Mouse (Mus musculus): ENCODE measurements around the gene Sde2. TPM values are rescaled to one million over a fixed set of nuclear protein-coding genes. Genes with fewer than 3 reads are reported as not detected.

Gene Sde2
- 18.4 and 19.4 TPM in 2 replicates for polyA plus RNA-seq (2012; rRNA removed)

DNA sequence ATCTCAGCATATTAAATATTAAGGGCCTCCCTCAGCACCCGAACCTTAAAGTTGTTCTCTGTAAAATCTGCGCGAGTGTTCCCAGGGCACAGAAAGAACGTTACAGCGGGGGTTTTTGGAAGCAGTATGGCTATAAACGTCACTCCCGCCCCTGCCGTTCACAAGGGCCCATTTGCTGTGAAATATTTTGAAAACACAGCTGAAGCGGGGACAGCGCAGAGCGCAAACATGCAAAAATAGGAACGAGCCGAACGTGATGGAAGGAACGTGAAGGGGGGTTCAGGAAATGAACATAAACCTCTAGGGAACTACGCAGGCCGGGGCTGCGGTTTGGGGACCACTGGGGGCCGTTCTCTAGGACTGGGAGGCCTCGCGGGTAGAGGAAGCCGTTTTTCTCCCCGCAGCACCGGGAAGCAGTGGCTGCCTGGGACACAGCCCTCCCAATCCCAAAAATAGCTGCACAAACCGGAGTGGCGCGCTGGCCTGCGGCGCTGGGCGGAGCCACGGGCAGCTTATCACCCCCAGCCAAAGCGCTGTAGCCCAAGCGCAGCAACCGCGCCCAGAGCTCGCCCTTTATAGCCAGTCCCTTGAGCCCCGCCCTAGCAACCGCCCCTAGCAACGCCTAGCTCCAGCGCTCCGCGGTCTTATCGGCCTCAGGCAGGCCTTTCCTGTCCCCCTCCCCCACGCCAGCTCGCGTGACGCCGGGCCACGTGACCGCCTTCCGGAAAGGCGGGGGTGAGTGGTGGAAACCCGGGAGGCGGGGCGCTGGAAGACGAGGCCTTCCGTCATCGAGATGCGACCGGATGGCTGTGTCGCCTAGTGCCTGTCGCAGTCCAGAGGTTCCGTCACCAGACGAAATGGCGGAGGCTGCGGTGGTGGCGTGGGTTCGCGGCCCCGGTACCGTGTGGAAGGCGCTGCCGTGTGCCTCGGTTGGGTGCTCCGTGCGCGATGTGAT lies at the start of gene Sde2:
Gene Sde2 (plus strand): TSS at position 812 of the 955 bp plus-strand sequence.
- H3K4me3 ChIP-seq (ENCODE audit: control insufficient read depth, insufficient read depth, low read length): peak within 1 kb of the TSS; percentile 75
- H3K36me3 ChIP-seq (ENCODE audit: control insufficient read depth, insufficient read depth, low read length): peaks cover 3% of the 10 kb centered on the region; the same call in 1 of the 2 replicates
- H3K27ac ChIP-seq (ENCODE audit: control insufficient read depth, insufficient read depth, low read length): peak within 1 kb of the TSS; percentile 92
- WGBS: 1% methylated on average over 77 of the region's 77 CpGs
- 0 out of 2 replicates have a peak, but pooled peaks have one; percentile 58 for TF ChIP-seq CTCF (IDR thresholded peaks at IDR 0.05; ENCODE audit: borderline replicate concordance, control insufficient read depth, extremely low read depth, insufficient read depth, low read length, poor library complexity)
- peak; percentile 100 for TF ChIP-seq POLR2A (IDR thresholded peaks at IDR 0.05; ENCODE audit: control insufficient read depth, extremely low read depth, insufficient read depth, low read length, poor library complexity)
- peak; percentile 100 for DNase-seq
- peaks cover 18% of the 10 kb centered on the region for H3K4me1 ChIP-seq (replicated peaks; ENCODE audit: control insufficient read depth, insufficient read depth, low read length)
- no peaks in the 10 kb centered on the region for H3K27me3 ChIP-seq (ENCODE audit: control insufficient read depth, insufficient read depth, low read length)

DNA sequence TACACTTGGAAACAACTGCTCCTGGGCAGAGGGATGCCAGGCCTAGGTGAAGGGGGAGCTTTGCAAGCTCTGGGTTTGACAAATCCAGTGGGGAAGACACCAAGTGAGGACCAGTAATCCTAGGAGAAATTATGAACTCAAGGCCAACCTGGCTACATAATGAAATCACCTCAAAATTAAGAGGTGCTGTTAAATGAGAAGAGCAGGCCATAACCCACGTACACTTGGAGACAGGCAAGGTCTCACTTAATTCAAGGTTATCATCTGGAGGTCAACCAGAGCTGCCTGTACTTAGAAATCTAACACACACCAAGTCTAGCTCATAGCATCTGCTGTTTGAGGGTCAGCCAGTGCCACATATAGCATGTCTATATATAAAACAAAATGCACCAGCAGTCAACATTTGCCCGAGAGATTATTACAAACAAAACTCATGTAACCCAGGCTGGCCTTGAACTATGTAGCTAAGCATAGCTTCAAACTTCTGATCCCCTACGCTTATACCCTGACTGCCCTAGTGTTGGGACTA lies 49.4 kb upstream of the Sde2 start:
- H3K27me3 ChIP-seq (ENCODE audit: control insufficient read depth, insufficient read depth, low read length): no peaks in the 10 kb centered on the region
- H3K27ac ChIP-seq (ENCODE audit: control insufficient read depth, insufficient read depth, low read length): no peak overlapping the region
- H3K4me1 ChIP-seq (replicated peaks; ENCODE audit: control insufficient read depth, insufficient read depth, low read length): no peaks in the 10 kb centered on the region
- no peak for TF ChIP-seq POLR2A (IDR thresholded peaks at IDR 0.05; ENCODE audit: control insufficient read depth, extremely low read depth, insufficient read depth, low read length, poor library complexity)
- TF ChIP-seq CTCF (IDR thresholded peaks at IDR 0.05; ENCODE audit: borderline replicate concordance, control insufficient read depth, extremely low read depth, insufficient read depth, low read length, poor library complexity): no peak
- H3K36me3 ChIP-seq (ENCODE audit: control insufficient read depth, insufficient read depth, low read length): peaks cover 46% of the 10 kb centered on the region
- no peak overlapping the region for H3K4me3 ChIP-seq (ENCODE audit: control insufficient read depth, insufficient read depth, low read length)
- DNase-seq: no peak
- 97% methylated on average over 3 of the region's 3 CpGs for WGBS

DNA sequence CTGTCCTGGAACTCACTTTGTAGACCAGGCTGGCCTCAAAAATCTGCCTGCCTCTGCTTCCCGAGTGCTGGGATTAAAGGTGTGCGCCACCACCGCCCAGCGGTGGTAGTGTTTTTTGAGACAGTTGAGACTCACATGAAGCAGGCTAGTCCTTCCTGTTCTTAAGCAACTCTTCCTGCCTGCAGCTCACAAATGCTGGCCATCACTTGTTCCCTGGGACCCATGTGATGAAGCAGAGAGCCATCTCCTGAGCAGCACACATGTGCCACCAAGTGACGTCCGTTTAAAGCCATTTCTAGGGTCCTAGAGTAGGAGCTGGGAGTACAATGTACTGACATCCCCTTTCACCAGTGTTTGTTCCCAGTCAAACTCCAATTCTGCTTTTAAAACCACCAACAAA lies 47.0 kb upstream of the Sde2 start:
- peaks cover 67% of the 10 kb centered on the region for H3K36me3 ChIP-seq (ENCODE audit: control insufficient read depth, insufficient read depth, low read length)
- no peak for TF ChIP-seq CTCF (IDR thresholded peaks at IDR 0.05; ENCODE audit: borderline replicate concordance, control insufficient read depth, extremely low read depth, insufficient read depth, low read length, poor library complexity)
- no peak for TF ChIP-seq POLR2A (IDR thresholded peaks at IDR 0.05; ENCODE audit: control insufficient read depth, extremely low read depth, insufficient read depth, low read length, poor library complexity)
- WGBS: 93% methylated on average over 6 of the region's 6 CpGs
- H3K4me1 ChIP-seq (replicated peaks; ENCODE audit: control insufficient read depth, insufficient read depth, low read length): 0 out of 2 replicates have a peak, but pooled peaks cover under 1% of the 10 kb centered on the region
- H3K27me3 ChIP-seq (ENCODE audit: control insufficient read depth, insufficient read depth, low read length): no peaks in the 10 kb centered on the region
- H3K27ac ChIP-seq (ENCODE audit: control insufficient read depth, insufficient read depth, low read length): no peak overlapping the region
- H3K4me3 ChIP-seq (ENCODE audit: control insufficient read depth, insufficient read depth, low read length): no peak overlapping the region
- DNase-seq: no peak

DNA sequence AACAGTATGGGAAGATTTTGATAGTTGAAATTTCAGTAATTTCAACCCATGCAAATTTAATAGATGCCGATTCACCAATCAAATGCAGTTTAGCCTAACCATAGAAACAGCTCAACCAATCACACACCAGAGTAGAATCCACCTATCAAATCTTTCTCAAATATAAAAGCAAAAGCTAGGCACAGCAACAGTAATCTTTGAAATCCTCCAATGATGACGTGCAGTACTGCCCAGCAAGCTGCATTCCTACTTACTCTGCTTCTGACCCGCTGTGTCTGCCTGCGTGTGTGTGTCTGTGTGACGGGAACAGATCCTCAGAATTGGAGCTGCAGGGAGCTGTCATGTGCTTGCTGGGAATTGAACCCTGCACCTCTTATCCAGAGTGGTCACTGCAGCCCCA lies 42.1 kb upstream of the Sde2 start:
- DNase-seq: no peak

DNA sequence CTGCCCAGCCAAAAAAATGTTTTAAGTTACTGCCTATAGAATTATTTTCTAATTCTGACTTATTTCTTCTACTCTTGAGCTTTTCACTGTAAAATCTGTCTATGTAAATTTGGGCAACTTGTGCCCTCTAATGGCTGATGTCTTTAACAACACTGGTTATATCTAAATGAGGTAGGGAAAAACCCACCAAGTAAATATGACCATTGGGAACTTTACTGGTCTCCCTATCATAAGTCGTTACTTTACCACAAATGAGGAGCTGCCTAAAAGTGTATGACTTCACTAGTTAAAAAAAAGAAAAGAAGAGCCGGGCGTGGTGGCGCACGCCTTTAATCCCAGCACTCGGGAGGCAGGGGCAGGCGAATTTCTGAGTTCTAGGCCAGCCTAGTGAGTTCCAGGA lies 40.0 kb upstream of the Sde2 start:
- H3K4me1 ChIP-seq (replicated peaks; ENCODE audit: control insufficient read depth, insufficient read depth, low read length): peaks cover 7% of the 10 kb centered on the region; the same call in 1 of the 2 replicates
- H3K27ac ChIP-seq (ENCODE audit: control insufficient read depth, insufficient read depth, low read length): no peak overlapping the region
- peaks cover 45% of the 10 kb centered on the region for H3K36me3 ChIP-seq (ENCODE audit: control insufficient read depth, insufficient read depth, low read length)
- H3K4me3 ChIP-seq (ENCODE audit: control insufficient read depth, insufficient read depth, low read length): no peak overlapping the region
- WGBS: 40% methylated on average over 7 of the region's 7 CpGs
- H3K27me3 ChIP-seq (ENCODE audit: control insufficient read depth, insufficient read depth, low read length): no peaks in the 10 kb centered on the region
- DNase-seq: no peak
- TF ChIP-seq CTCF (IDR thresholded peaks at IDR 0.05; ENCODE audit: borderline replicate concordance, control insufficient read depth, extremely low read depth, insufficient read depth, low read length, poor library complexity): no peak
- no peak for TF ChIP-seq POLR2A (IDR thresholded peaks at IDR 0.05; ENCODE audit: control insufficient read depth, extremely low read depth, insufficient read depth, low read length, poor library complexity)

More for the DNA sequence above, 42.1 kb upstream of the Sde2 start:
- peaks cover 4% of the 10 kb centered on the region; the same call in 1 of the 2 replicates for H3K4me1 ChIP-seq (replicated peaks; ENCODE audit: control insufficient read depth, insufficient read depth, low read length)
- TF ChIP-seq POLR2A (IDR thresholded peaks at IDR 0.05; ENCODE audit: control insufficient read depth, extremely low read depth, insufficient read depth, low read length, poor library complexity) (no peak), CTCF (IDR thresholded peaks at IDR 0.05; ENCODE audit: borderline replicate concordance, control insufficient read depth, extremely low read depth, insufficient read depth, low read length, poor library complexity) (no peak)
- H3K27me3 ChIP-seq (ENCODE audit: control insufficient read depth, insufficient read depth, low read length): no peaks in the 10 kb centered on the region
- H3K36me3 ChIP-seq (ENCODE audit: control insufficient read depth, insufficient read depth, low read length): peaks cover 67% of the 10 kb centered on the region
- WGBS: 94% methylated on average over 5 of the region's 5 CpGs
- H3K4me3 ChIP-seq (ENCODE audit: control insufficient read depth, insufficient read depth, low read length): no peak overlapping the region
- no peak overlapping the region for H3K27ac ChIP-seq (ENCODE audit: control insufficient read depth, insufficient read depth, low read length)

DNA sequence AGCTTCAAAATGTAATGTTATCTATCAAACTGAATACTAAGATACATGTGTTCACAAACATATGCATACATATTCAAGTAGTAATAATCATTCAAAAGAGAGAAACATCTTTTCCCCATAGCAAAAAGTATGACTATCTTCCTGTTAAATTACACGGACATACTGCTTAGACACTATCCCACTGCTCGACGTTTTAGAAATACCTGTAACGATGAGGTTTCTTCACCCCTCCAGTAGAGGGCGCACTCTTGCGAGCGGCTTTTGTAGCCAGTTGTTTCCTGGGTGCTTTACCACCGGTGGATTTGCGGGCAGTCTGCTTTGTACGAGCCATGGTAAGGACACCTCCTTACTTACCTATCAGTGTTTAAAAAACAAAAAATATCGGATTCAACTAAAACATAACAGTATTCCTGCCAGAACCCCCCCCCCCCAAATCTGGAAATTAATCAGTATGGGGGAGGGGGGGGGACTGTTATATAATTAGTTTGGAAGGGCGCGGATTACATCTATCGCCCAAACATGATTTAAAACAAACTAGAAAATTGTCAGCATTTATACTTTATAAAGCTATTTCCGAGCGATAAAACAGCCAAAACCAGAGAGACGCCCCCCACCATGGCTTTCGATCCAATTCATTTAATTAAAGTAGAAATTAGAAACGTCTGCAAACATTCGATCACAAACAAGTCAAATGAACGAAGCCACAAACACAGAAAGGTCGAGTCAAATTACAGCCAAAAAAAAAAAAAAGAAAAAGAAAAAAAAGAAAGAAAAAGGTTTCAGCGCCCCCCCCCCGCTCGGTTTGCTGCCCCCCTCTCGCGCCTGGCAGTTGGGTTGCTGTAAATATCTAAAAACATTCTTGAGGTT lies 39.1 kb upstream of the Sde2 start:
- DNase-seq: peak; percentile 31

More for the DNA sequence above, 39.1 kb upstream of the Sde2 start:
- H3K27ac ChIP-seq (ENCODE audit: control insufficient read depth, insufficient read depth, low read length): peak overlapping the region; percentile 93
- H3K27me3 ChIP-seq (ENCODE audit: control insufficient read depth, insufficient read depth, low read length): no peaks in the 10 kb centered on the region
- under 1% methylated on average over 27 of the region's 27 CpGs for WGBS
- TF ChIP-seq CTCF (IDR thresholded peaks at IDR 0.05; ENCODE audit: borderline replicate concordance, control insufficient read depth, extremely low read depth, insufficient read depth, low read length, poor library complexity) (no peak), POLR2A (IDR thresholded peaks at IDR 0.05; ENCODE audit: control insufficient read depth, extremely low read depth, insufficient read depth, low read length, poor library complexity) (no peak)
- peak overlapping the region; percentile 77 for H3K4me3 ChIP-seq (ENCODE audit: control insufficient read depth, insufficient read depth, low read length)
- H3K4me1 ChIP-seq (replicated peaks; ENCODE audit: control insufficient read depth, insufficient read depth, low read length): peaks cover 7% of the 10 kb centered on the region
- H3K36me3 ChIP-seq (ENCODE audit: control insufficient read depth, insufficient read depth, low read length): peaks cover 37% of the 10 kb centered on the region
